ENCODE assay signal across 11 mouse cellular contexts in the genomic region with DNA sequence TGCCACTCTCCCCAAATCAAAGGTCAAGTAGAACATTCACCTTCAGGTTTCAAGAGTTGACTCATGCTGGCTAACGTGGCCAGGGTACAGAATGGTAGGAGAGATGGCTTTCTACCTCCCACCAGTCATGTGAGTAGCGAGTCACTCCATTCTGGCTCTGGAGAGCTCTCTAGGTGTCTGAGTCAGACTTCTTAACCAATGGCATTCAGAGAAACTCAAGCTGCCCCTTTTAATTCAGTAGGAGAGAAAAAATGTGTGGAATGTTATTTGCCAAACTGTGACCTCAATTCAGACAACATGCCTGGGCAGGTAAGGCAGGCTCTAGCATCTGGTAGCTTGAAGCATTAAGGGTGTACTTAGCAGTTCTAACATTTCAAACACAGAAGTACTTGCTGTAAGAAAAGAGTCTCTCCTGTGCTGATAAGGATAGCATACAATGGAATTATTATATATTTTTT.
DNase-seq lines count a peak whose midpoint lies in the region; TF ChIP-seq lines count a peak whose summit lies in the region.
"Had no signal": no experiment of that assay in that cellular context is flagged by ENCODE, and none has a peak within 500 bp of the region (broad histone marks: within the 10 kb centered on the region; RNA-seq: fewer than 3 reads in every experiment).

No protein-coding gene starts in this region.

- no peak overlapping the region for H3K27ac ChIP-seq in cerebellum, adult 2 months (ENCODE audit: insufficient read depth, low read length)

- DNase-seq in urinary bladder, adult 18-20 months (ENCODE audit: low spot score in 2 of 2) = peak; percentile 4 to 11
- no peak for DNase-seq in urinary bladder, postnatal 10 days (ENCODE audit: low spot score)
- peak; percentile 3 for DNase-seq in fat pad, adult 2 months (ENCODE audit: extremely low read depth, low read depth, low spot score)
- peak; percentile 15 to 51 for DNase-seq in kidney, postnatal 4 days
- no peak for DNase-seq in cerebellum, adult 11 months
- DNase-seq in cerebellum, adult 2 months = no peak
- no peak for DNase-seq in heart, adult 8-10 months (ENCODE audit: low spot score)
- no peak for DNase-seq in gastrocnemius, postnatal 25 days
- DNase-seq: midbrain, embryonic 14.5 days; right cerebral cortex, adult 18-20 months; thymus, postnatal 36 days had no signal

- no peaks in the 10 kb centered on the region for H3K27me3 ChIP-seq in cerebellum, adult 2 months (ENCODE audit: control insufficient read depth, insufficient read depth, low read length)

- no peak for TF ChIP-seq CTCF in cerebellum, adult 2 months (IDR thresholded peaks at IDR 0.05; ENCODE audit: borderline replicate concordance, insufficient read depth, low read depth, low read length)

- TF ChIP-seq POLR2A in cerebellum, adult 2 months (IDR thresholded peaks at IDR 0.05; ENCODE audit: borderline replicate concordance, insufficient read depth, low read length) = no peak

- no peak overlapping the region for H3K4me3 ChIP-seq in cerebellum, adult 2 months (replicated peaks; ENCODE audit: insufficient read depth, low read depth, low read length)

- 57% methylated on average over 2 of the region's 2 CpGs for WGBS in cerebellum, adult 2 months

- no peaks in the 10 kb centered on the region for H3K4me1 ChIP-seq in cerebellum, adult 2 months (ENCODE audit: control insufficient read depth, insufficient read depth, low read length)

Comparison
In these comparisons a context has a peak if more than half of its experiments do, and no peak if none do; other contexts are left out.
1. DNase-seq: peak in urinary bladder, adult 18-20 months (2 of 2), fat pad, adult 2 months (single experiment) and kidney, postnatal 4 days (2 of 2); none in urinary bladder, postnatal 10 days (single experiment), cerebellum, adult 11 months (single experiment), cerebellum, adult 2 months (0 of 2), heart, adult 8-10 months (single experiment) and gastrocnemius, postnatal 25 days (single experiment).